Mouse (Mus musculus) bone marrow, adult 2 months (tissue): Measurements from ENCODE around the gene Stx18. TPM values are rescaled to one million over a fixed set of nuclear protein-coding genes. Genes with fewer than 3 reads are reported as not detected.

Experiments
- H3K27ac ChIP-seq: fragments of 200-500 bp; 2 replicates; pipeline ENCODE4 v1.5.1; 2012; ENCODE audit warnings: low read depth, mild to moderate bottlenecking, control low read depth, inconsistent platforms, low read length; ENCODE audit not compliant: control insufficient read depth, poor library complexity, insufficient read depth
- H3K4me1 ChIP-seq: fragments of 200-500 bp; 2 replicates; pipeline ENCODE4 v1.6.1; 2011; ENCODE audit warnings: low read length; ENCODE audit not compliant: control insufficient read depth, insufficient read depth
- H3K4me3 ChIP-seq: fragments of 200-500 bp; replicated peaks from 2 replicates; pipeline ENCODE3; 2011; ENCODE audit warnings: mild to moderate bottlenecking, low read depth, low read length, control low read depth; ENCODE audit not compliant: control insufficient read depth
- CTCF ChIP-seq: fragments of 200-500 bp; IDR thresholded peaks from 2 replicates; pipeline ENCODE4 v1.5.1; 2011; ENCODE audit warnings: low read length, control low read depth; ENCODE audit not compliant: control insufficient read depth, insufficient read depth
- POLR2A ChIP-seq: fragments of 200-500 bp; IDR thresholded peaks from 2 replicates; pipeline ENCODE4 v1.6.1; 2011; ENCODE audit warnings: low read depth, mild to moderate bottlenecking, control low read depth, low read length, borderline replicate concordance; ENCODE audit not compliant: control insufficient read depth
- WGBS: fragments of 180-500 bp; shearing (Covaris S2); methylation state at CpG from one replicate; pipeline ENCODE4 v1.1.7; 2018; 5-methylcytosine and 5-hydroxymethylcytosine counted together
- polyA plus RNA-seq: library from polyadenylated mRNA; stranded (reverse); fragments of >200 nt; gene quantifications from 2 replicates; pipeline ENCODE4 v1.2.4, GENCODE M21; 2011; ENCODE audit warnings: low replicate concordance; ENCODE audit not compliant: missing spikeins, insufficient read depth, insufficient read length

Gene Stx18
- polyA plus RNA-seq, 1 experiment: 11.9 TPM

- WGBS: 85% methylated on average over 2 of the region's 2 CpGs
- Histone ChIP-seq H3K27ac (no peak overlapping the region), H3K4me1 (no peaks in the 10 kb centered on the region), H3K4me3 (no peak overlapping the region)
- TF ChIP-seq POLR2A: no peak
- no peak for TF ChIP-seq CTCF
Observed at GRCm38 (mm10) chr5:38099139-38099676, 60.7 kb downstream of the Stx18 start.

DNA sequence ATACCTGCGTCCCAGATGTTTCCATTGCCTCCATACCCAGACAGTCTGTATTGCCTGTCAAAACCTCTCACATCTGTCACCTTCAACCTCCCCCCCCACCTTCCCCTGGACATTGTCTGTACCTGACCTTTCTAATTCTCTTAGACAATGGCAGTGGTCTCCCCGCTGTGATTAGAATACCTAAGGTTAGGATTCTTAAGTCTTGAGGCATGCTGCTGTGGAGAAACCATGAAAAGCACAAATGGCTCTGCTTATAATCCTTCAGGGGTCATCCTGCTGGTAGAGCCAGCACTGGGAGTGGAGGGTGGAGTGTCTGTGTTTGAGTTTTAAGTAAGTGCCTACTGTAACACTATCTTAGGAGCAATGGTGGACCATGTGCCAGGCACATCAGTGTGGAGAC, 64.4 kb downstream of the Stx18 start:
- no peak overlapping the region for H3K27ac ChIP-seq
- 90% methylated on average over 2 of the region's 2 CpGs for WGBS
- TF ChIP-seq POLR2A (no peak), CTCF (no peak)
- no peaks in the 10 kb centered on the region for H3K4me1 ChIP-seq
- no peak overlapping the region for H3K4me3 ChIP-seq

- H3K27ac ChIP-seq: no peak overlapping the region
- no peak overlapping the region for H3K4me3 ChIP-seq
- TF ChIP-seq POLR2A (no peak), CTCF (no peak)
- no peaks in the 10 kb centered on the region for H3K4me1 ChIP-seq
- 88% methylated on average over 14 of the region's 14 CpGs for WGBS
Observed at GRCm38 (mm10) chr5:38106080-38106697, 67.6 kb downstream of the Stx18 start.

- TF ChIP-seq POLR2A (no peak), CTCF (no peak)
- Histone ChIP-seq H3K4me1 (no peaks in the 10 kb centered on the region), H3K4me3 (no peak overlapping the region), H3K27ac (no peak overlapping the region)
- WGBS: 87% methylated on average over 10 of the region's 10 CpGs
Observed at GRCm38 (mm10) chr5:38106807-38107206, 68.3 kb downstream of the Stx18 start.

DNA sequence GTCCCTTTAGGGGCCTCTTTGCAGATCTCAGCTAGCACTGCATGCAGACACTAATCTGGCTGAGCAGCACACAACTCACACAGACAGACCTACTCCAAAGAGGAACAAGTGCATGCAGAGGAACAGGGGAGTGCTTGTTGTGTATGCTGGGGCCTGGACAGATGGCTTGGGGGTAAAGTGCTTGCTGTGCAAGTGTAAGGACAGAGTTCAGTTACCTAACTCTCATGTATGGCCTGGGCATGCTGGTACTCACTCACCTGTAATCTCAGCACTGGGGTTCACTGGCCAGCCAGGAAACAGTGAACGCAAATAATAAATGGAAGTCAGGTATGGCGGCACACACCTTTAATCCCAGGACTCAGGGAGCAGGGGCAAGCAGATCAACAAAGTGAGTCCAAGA, 76.0 kb downstream of the Stx18 start:
- no peak overlapping the region for H3K27ac ChIP-seq
- no peaks in the 10 kb centered on the region for H3K4me1 ChIP-seq
- no peak overlapping the region for H3K4me3 ChIP-seq
- TF ChIP-seq CTCF (no peak), POLR2A (no peak)
- 87% methylated on average over 2 of the region's 2 CpGs for WGBS

- WGBS: 76% methylated on average over 1 of the region's 1 CpGs
- Histone ChIP-seq H3K4me3 (no peak overlapping the region), H3K27ac (no peak overlapping the region), H3K4me1 (no peaks in the 10 kb centered on the region)
- no peak for TF ChIP-seq CTCF
- no peak for TF ChIP-seq POLR2A
Observed at GRCm38 (mm10) chr5:38117056-38117455, 78.5 kb downstream of the Stx18 start.

DNA sequence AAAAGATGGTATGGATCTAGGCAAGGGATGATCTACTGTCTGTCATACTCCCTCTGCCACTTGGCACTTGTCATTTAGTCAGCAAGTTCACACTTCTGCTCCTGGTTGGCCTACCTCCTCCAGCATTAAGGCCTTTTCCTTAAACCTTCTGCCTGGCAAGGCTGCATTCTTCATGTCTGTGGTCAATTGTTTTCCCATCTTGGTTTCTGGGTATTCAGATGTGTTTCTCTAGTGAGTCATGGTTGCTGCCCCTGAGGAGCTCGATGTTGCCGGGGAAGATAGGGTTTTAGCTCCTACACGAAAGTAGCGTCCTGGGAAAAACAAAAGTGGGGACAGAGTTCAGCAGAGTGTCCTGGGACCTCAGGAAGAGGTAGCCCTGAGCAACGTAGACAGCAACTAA, 80.7 kb downstream of the Stx18 start:
- H3K27ac ChIP-seq: no peak overlapping the region
- WGBS: 90% methylated on average over 5 of the region's 5 CpGs
- no peaks in the 10 kb centered on the region for H3K4me1 ChIP-seq
- H3K4me3 ChIP-seq: no peak overlapping the region
- TF ChIP-seq POLR2A (no peak), CTCF (no peak)

DNA sequence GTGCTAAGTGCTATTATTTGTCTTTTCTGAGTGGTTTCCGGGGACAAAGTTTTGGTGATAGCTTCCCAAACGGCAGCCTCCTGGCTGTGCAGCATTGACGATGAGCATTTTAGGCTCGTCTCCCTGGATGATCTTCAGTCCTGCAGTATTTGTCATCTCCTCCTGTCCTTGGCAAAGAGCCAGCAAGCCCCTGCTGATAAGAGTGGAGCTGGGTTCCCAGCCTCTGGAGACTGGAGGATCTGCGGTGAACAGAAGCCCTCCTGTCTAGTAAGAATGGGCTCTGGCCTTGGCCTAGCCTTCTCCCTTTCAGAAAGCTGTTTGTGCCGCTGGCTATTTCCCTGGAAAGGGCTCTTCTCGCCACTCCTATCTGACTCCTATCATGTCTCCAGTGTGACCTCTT, 83.2 kb downstream of the Stx18 start:
- H3K4me1 ChIP-seq: no peaks in the 10 kb centered on the region
- H3K4me3 ChIP-seq: no peak overlapping the region
- 85% methylated on average over 7 of the region's 7 CpGs for WGBS
- no peak for TF ChIP-seq POLR2A
- TF ChIP-seq CTCF: no peak
- H3K27ac ChIP-seq: no peak overlapping the region
